Mouse (Mus musculus) C2C12 (cell line): ENCODE data around the gene Fsip1.

Source experiments
- CTCF ChIP-seq: IDR thresholded peaks from one replicate; pipeline ENCODE4 v1.5.1; 2011; ENCODE audit not compliant: control insufficient read depth, insufficient read depth, insufficient read length
- MYOG ChIP-seq: IDR thresholded peaks from one replicate; pipeline ENCODE4 v1.6.1; 2011; ENCODE audit not compliant: control insufficient read depth, insufficient read length; ENCODE audit errors: extremely low read depth
- USF1 ChIP-seq: IDR thresholded peaks from one replicate; pipeline ENCODE4 v1.6.1; 2011; ENCODE audit warnings: low read depth, mild to moderate bottlenecking, control low read depth, moderate library complexity

GRCm38 (mm10) chr2:118259746-118260145 is 3.0 kb upstream of the Fsip1 start:
- TF ChIP-seq CTCF = no peak
- TF ChIP-seq USF1 = no peak
- no peak for TF ChIP-seq MYOG
